Mouse (Mus musculus) bone marrow, adult 2 months (tissue): ENCODE measurements around the gene Miox. TPM values are rescaled to one million over a fixed set of nuclear protein-coding genes. Genes with fewer than 3 reads are reported as not detected.

Experiments
- H3K27ac ChIP-seq: fragments of 200-500 bp; 2 replicates; pipeline ENCODE4 v1.5.1; 2012; ENCODE audit warnings: low read depth, mild to moderate bottlenecking, control low read depth, inconsistent platforms, low read length; ENCODE audit not compliant: control insufficient read depth, poor library complexity, insufficient read depth
- H3K4me1 ChIP-seq: fragments of 200-500 bp; 2 replicates; pipeline ENCODE4 v1.6.1; 2011; ENCODE audit warnings: low read length; ENCODE audit not compliant: control insufficient read depth, insufficient read depth
- H3K4me3 ChIP-seq: fragments of 200-500 bp; replicated peaks from 2 replicates; pipeline ENCODE3; 2011; ENCODE audit warnings: mild to moderate bottlenecking, low read depth, low read length, control low read depth; ENCODE audit not compliant: control insufficient read depth
- CTCF ChIP-seq: fragments of 200-500 bp; IDR thresholded peaks from 2 replicates; pipeline ENCODE4 v1.5.1; 2011; ENCODE audit warnings: low read length, control low read depth; ENCODE audit not compliant: control insufficient read depth, insufficient read depth
- POLR2A ChIP-seq: fragments of 200-500 bp; IDR thresholded peaks from 2 replicates; pipeline ENCODE4 v1.6.1; 2011; ENCODE audit warnings: low read depth, mild to moderate bottlenecking, control low read depth, low read length, borderline replicate concordance; ENCODE audit not compliant: control insufficient read depth
- WGBS: fragments of 180-500 bp; shearing (Covaris S2); methylation state at CpG from one replicate; pipeline ENCODE4 v1.1.7; 2018; 5-methylcytosine and 5-hydroxymethylcytosine counted together
- polyA plus RNA-seq: library from polyadenylated mRNA; stranded (reverse); fragments of >200 nt; gene quantifications from 2 replicates; pipeline ENCODE4 v1.2.4, GENCODE M21; 2011; ENCODE audit warnings: low replicate concordance; ENCODE audit not compliant: missing spikeins, insufficient read depth, insufficient read length

The Miox gene
- polyA plus RNA-seq, 1 experiment, result 15.5 TPM

DNA sequence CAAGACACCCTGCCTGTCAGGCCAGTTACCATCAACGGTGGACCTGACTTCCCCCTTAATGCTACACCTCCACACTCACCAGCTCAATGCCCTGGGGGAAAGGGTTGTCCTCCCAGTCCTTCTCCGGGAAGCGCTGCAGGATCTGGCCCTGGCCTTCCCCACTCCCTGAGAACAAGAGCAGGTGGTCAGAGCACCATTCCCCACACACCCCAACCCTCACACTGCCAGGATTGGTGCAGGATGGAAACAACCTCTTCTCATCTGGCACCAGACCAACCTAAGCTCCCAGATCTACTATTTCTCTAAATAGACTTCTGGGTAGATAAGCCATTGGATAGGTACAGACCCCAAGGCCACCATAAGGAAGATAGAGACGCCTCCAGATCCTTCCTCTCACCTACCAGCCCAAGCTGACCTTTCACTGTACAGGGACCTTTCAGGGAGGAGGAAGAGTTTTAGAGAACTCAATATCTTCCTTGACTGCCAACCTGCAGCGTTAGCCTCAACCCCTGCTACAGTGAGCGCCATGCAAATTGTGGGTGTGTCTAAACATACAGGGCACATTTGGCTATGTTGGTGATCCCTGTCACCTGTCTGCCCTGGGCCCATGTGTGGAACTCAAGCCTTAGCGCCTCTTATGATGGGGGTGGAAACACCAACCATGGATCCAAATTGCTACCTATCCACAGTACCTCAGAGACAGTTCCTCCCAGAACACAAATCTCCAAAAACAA is 25.6 kb upstream of the Miox start:
- peaks cover 13% of the 10 kb centered on the region; the same call in 1 of the 2 replicates for H3K4me1 ChIP-seq
- no peak overlapping the region for H3K4me3 ChIP-seq
- 57% methylated on average over 7 of the region's 7 CpGs for WGBS
- H3K27ac ChIP-seq, result no peak overlapping the region
- TF ChIP-seq CTCF (no peak), POLR2A (no peak)

DNA sequence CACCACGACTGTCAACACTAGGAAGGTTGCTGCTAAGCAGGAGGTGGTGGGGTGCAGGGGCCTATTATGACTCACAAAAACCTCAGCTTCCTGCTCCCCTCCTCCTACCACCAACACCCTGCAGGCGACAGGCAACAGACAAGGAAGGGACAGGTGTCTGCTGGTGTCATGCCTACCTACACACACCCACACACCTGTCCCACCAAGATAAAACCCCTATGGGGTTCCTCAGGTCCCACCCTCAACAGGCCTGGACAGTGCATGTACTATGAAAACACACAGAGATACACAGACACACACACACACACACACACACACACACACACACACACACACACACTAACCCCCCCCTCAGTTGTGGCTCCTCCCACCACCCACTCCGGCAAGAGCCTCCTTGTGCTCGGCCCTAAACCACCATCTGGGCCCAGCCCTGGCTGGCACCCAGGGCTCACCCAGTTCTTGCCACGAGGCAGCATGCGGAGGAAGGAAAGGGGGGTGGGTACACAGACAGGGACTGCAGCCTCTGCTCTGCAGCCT is 24.2 kb upstream of the Miox start:
- Histone ChIP-seq H3K27ac (peak overlapping the region; percentile 38), H3K4me3 (no peak overlapping the region), H3K4me1 (peaks cover 16% of the 10 kb centered on the region)
- WGBS, result 5% methylated on average over 6 of the region's 6 CpGs
- TF ChIP-seq POLR2A (no peak), CTCF (no peak)

DNA sequence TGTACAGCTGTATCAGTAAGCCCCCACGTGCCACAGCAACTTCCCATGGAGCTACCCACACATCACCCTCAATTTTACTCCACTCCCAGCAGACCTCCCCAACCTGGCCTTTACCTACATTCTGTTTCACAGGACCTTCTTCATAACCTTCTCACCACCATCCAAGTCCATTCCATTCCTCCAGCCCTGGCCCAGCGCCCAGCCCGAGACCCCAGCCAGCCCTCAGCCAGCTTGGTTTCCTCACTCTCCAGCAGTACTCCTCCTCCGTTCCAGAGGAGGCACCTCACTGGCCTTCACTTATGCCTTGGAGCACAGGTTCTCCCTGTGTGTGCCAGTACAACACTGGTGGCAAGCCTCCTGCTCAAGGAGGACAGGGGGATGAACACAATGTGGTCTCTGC is 20.8 kb upstream of the Miox start:
- H3K27ac ChIP-seq, result no peak overlapping the region
- WGBS, result 73% methylated on average over 4 of the region's 4 CpGs
- TF ChIP-seq POLR2A (no peak), CTCF (no peak)
- H3K4me1 ChIP-seq, result peaks cover 16% of the 10 kb centered on the region
- H3K4me3 ChIP-seq, result no peak overlapping the region

DNA sequence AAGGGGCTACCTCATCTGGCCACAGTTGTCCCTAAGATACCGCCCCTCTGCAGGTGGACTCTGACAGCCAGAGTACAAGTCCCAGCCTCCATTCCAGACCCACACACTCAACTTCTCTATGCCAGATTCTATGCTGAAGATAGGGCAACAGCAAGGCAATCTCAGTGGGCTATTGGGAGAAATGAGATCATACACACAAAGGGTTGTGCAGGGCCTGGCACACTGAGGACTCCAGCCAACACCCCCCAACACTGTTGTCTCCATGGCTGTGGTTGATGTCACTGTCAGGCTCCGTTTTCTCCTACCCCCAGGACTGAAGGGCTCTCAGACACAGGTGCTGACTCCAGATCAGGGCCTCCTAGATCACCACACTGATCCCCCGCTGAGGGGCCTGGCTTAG is 20.1 kb upstream of the Miox start:
- Histone ChIP-seq H3K4me1 (peaks cover 16% of the 10 kb centered on the region), H3K4me3 (peak overlapping the region; percentile 91), H3K27ac (no peak overlapping the region)
- no peak for TF ChIP-seq CTCF
- no peak for TF ChIP-seq POLR2A
- 26% methylated on average over 3 of the region's 3 CpGs for WGBS

DNA sequence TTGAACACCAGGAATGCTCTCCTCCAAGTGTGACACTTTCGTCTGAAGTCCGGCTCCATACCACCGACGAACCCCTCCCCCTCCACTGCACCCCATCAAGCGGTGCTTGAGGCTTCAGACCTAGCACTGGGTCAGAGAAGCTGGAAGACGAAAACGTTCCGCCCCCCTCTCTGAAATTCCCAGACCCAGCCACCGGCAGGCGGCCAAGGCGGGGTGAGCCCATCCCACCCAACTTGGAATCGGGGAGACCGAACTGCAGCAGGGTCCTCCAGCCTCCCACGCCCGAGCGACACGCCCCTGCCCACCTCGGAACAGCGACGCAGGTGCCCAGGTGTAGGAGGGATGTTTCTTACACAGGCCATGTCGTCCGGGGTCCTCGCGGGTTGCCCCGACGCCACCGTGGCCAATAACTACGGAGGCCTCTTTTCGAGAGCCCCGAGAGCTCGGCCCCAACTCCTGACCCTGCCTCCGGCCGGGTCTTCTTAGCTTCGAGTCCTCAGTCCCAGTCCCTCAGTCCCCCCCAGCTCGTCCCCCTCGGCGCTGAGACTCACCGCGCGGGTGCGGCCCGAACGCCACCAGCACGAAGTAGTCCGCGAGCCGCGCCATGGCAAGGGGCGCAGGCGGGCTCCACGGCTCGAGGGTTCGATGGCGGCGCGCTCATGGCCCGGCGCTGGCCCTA is 19.5 kb upstream of the Miox start:
- Histone ChIP-seq H3K4me1 (peaks cover 13% of the 10 kb centered on the region), H3K27ac (peak overlapping the region; percentile 54; the same call in 1 of the 2 replicates), H3K4me3 (peak overlapping the region; percentile 91)
- under 1% methylated on average over 58 of the region's 58 CpGs for WGBS
- TF ChIP-seq CTCF (no peak), POLR2A (no peak)

DNA sequence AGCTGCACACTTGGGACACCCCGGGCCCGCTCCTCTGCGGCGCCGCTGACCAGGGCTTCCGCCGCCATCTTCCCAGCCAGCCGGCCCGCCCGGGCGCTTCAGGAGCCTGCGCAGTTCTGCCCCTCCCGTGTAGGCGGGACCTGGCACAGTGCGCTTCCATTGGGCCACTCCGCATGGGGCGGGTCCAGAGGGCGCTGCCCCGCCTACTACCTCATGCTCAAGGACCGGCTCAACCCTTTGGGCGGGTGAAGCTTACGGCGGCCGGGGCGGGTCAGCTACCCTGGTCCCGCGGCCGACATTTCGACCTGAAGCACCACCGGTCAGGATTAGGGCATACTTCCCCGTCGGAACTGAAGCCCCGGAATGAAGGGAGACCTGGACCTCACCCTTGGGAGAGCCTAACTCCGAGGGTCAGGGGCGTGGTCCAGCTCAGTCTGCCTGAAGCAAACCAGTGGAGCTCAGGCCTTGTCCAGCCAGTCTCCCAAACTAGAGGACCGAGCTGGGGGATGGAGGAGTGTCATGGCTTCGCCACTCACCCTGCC is 18.9 kb upstream of the Miox start, which contains the start of gene Sbf1:
Gene Sbf1 (minus strand): TSS at position 122 of the 542 bp plus-strand sequence.
- peaks cover 9% of the 10 kb centered on the region for H3K4me1 ChIP-seq
- H3K27ac ChIP-seq, result peak within 1 kb of the TSS; percentile 54; the same call in 1 of the 2 replicates
- peak; percentile 72; the same call in 1 of the 2 replicates for TF ChIP-seq POLR2A
- no peak for TF ChIP-seq CTCF
- WGBS, result under 1% methylated on average over 37 of the region's 37 CpGs
- H3K4me3 ChIP-seq, result peak within 1 kb of the TSS; percentile 91

DNA sequence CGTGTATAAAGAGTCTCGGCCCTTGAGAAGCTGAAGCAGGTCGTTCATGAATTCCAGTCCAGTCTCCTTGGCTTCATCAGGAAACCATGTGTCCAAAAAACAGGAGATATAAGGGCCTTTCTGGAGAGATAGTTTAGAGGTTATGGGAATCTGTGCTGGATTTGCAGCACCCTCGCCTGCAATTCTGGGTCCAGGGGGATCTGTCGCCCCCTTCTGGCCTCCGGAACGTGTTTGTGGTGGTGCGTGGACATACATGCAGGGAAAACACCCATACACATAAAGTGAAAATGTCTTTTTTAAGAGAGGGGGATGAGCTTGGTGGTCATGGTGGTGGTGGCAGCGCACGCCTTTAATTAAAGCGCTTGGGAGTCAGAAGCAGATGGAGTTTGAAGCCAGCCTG is 18.1 kb upstream of the Miox start:
- Histone ChIP-seq H3K4me1 (peaks cover 7% of the 10 kb centered on the region), H3K4me3 (no peak overlapping the region), H3K27ac (no peak overlapping the region)
- TF ChIP-seq CTCF (peak; percentile 51), POLR2A (no peak)
- 83% methylated on average over 11 of the region's 11 CpGs for WGBS

DNA sequence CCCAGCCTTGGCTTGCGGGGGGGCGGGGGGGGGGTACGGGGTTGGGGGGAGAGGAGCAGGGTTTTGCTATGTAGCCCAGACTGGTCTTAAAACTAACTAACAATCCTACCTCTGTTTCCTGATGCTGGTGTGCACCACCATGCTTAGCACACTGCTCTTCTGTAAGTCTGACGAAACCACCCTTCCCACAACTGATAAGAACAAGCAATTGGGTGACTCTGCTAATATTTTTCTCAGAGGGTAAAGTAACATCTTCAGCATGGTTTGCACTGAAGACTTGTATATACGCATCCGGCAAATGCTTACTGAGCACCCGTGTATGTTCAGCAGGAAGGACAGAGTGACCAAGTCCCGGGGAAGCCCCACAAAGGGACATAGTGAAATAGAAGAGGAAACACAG is 12.9 kb upstream of the Miox start:
- TF ChIP-seq CTCF (no peak), POLR2A (no peak)
- Histone ChIP-seq H3K4me1 (no peaks in the 10 kb centered on the region; the same call in none of the 2 replicates), H3K27ac (no peak overlapping the region), H3K4me3 (no peak overlapping the region)
- WGBS, result 35% methylated on average over 8 of the region's 8 CpGs
